Mouse (Mus musculus) midbrain, embryonic 14.5 days (tissue): ENCODE data around the gene Tubg2. TPM values are rescaled to one million over a fixed set of nuclear protein-coding genes. Genes with fewer than 3 reads are reported as not detected.

Source experiments
- ATAC-seq: fragments of 200-750 bp; cut with Nextera tagmentation; 2 replicates; pipeline ENCODE4 v1.8.0; 2017; ENCODE audit warnings: moderate number of reproducible peaks, moderate library complexity; ENCODE audit not compliant: low FRiP score, low TSS enrichment
- DNase-seq: peaks from one replicate; pipeline ENCODE4 v3.0.0-alpha.2; 2015
- H3K27ac ChIP-seq: fragments of 300-500 bp; sonication (generic); replicated peaks from 2 replicates; pipeline ENCODE4 v1.5.1; 2014; ENCODE audit warnings: mild to moderate bottlenecking, low read depth, low read length, moderate library complexity
- H3K27me3 ChIP-seq: fragments of 300-500 bp; sonication (generic); 2 replicates; pipeline ENCODE4 v1.6.1; 2014; ENCODE audit warnings: low read length, control low read depth, mixed read lengths; ENCODE audit not compliant: control insufficient read depth, insufficient read depth
- H3K36me3 ChIP-seq: fragments of 300-500 bp; sonication (generic); 2 replicates; pipeline ENCODE4 v1.6.1; 2014; ENCODE audit warnings: low read length, control low read depth; ENCODE audit not compliant: control insufficient read depth, insufficient read depth
- H3K4me1 ChIP-seq: fragments of 300-500 bp; sonication (generic); 2 replicates; pipeline ENCODE4 v1.6.1; 2014; ENCODE audit warnings: mild to moderate bottlenecking, antibody characterized with exemption, low read length, control low read depth; ENCODE audit not compliant: control insufficient read depth, insufficient read depth
- H3K4me2 ChIP-seq: fragments of 300-500 bp; sonication (generic); 2 replicates; pipeline ENCODE4 v1.6.1; 2014; ENCODE audit warnings: mild to moderate bottlenecking, low read length, moderate library complexity
- H3K4me3 ChIP-seq: fragments of 300-500 bp; sonication (generic); replicated peaks from 2 replicates; pipeline ENCODE4 v1.5.1; 2014; ENCODE audit warnings: low read depth, low read length
- H3K9ac ChIP-seq: fragments of 300-500 bp; sonication (generic); replicated peaks from 2 replicates; pipeline ENCODE4 v1.6.1; 2014; ENCODE audit warnings: mild to moderate bottlenecking, low read length, moderate library complexity
- H3K9me3 ChIP-seq: fragments of 300-500 bp; sonication (generic); 2 replicates; pipeline ENCODE4 v1.6.1; 2016; ENCODE audit warnings: low read length, control low read depth, mixed read lengths; ENCODE audit not compliant: control insufficient read depth
- WGBS: fragments of 180-500 bp; shearing (Covaris S2); extraction: QIAGEN DNeasy Blood & Tissue Kit; methylation state at CpG from one replicate; pipeline ENCODE4 v1.1.7; 2014; 5-methylcytosine and 5-hydroxymethylcytosine counted together
- polyA plus RNA-seq: library from polyadenylated mRNA; unstranded; fragments of >200 nt; fragmentation: Nextera tagmentation; extraction: Ambion mirVana; gene quantifications from 2 replicates; pipeline ENCODE4 v1.2.1, GENCODE M21; 2014

The Tubg2 gene
- polyA plus RNA-seq, 1 experiment from 2014 or later = 42.2 TPM

GRCm38 (mm10) chr11:101166357-101166756 lies 10.7 kb downstream of the Tubg2 start:
- WGBS = 54% methylated on average over 14 of the region's 14 CpGs
- peaks cover 49% of the 10 kb centered on the region for H3K36me3 ChIP-seq
- ATAC-seq = no peak

GRCm38 (mm10) chr11:101167211-101167962 lies 11.7 kb downstream of the Tubg2 start:
- peaks cover 31% of the 10 kb centered on the region for H3K4me1 ChIP-seq

More at GRCm38 (mm10) chr11:101166357-101166756, 10.7 kb downstream of the Tubg2 start:
- H3K9ac ChIP-seq = no peak overlapping the region
- no peak overlapping the region for H3K4me2 ChIP-seq
- no peak for DNase-seq
- H3K9me3 ChIP-seq = no peaks in the 10 kb centered on the region
- peaks cover 23% of the 10 kb centered on the region for H3K4me1 ChIP-seq
- H3K27ac ChIP-seq = no peak overlapping the region
- no peak overlapping the region for H3K4me3 ChIP-seq
- H3K27me3 ChIP-seq = peaks cover 75% of the 10 kb centered on the region

GRCm38 (mm10) chr11:101167963-101168300 lies 12.2 kb downstream of the Tubg2 start:
- H3K36me3 ChIP-seq = peaks cover 40% of the 10 kb centered on the region

More at GRCm38 (mm10) chr11:101167211-101167962, 11.7 kb downstream of the Tubg2 start:
- Histone ChIP-seq H3K4me2 (no peak overlapping the region), H3K27me3 (peaks cover 74% of the 10 kb centered on the region), H3K9me3 (no peaks in the 10 kb centered on the region), H3K4me3 (no peak overlapping the region), H3K9ac (no peak overlapping the region), H3K36me3 (peaks cover 40% of the 10 kb centered on the region), H3K27ac (no peak overlapping the region)
- ATAC-seq (no peak), DNase-seq (no peak)
- 43% methylated on average over 19 of the region's 19 CpGs for WGBS

GRCm38 (mm10) chr11:101168301-101168980 lies 12.7 kb downstream of the Tubg2 start:
- Histone ChIP-seq H3K9ac (no peak overlapping the region; the same call in 1 of the 2 replicates), H3K27me3 (peaks cover 66% of the 10 kb centered on the region), H3K36me3 (peaks cover 37% of the 10 kb centered on the region), H3K9me3 (no peaks in the 10 kb centered on the region), H3K4me1 (peaks cover 40% of the 10 kb centered on the region), H3K4me2 (peak overlapping the region; percentile 81; the same call in 1 of the 2 replicates), H3K4me3 (0 out of 2 replicates have a peak overlapping the region, but pooled peaks have one; percentile 4), H3K27ac (no peak overlapping the region)
- DNase-seq (no peak), ATAC-seq (no peak)
- WGBS = 61% methylated on average over 18 of the region's 18 CpGs

More at GRCm38 (mm10) chr11:101167963-101168300, 12.2 kb downstream of the Tubg2 start:
- WGBS = 53% methylated on average over 8 of the region's 8 CpGs
- ATAC-seq = no peak
- no peak overlapping the region for H3K4me3 ChIP-seq
- no peak overlapping the region for H3K9ac ChIP-seq
- no peak overlapping the region for H3K4me2 ChIP-seq
- H3K27ac ChIP-seq = no peak overlapping the region
- DNase-seq = no peak
- peaks cover 35% of the 10 kb centered on the region for H3K4me1 ChIP-seq
- no peaks in the 10 kb centered on the region for H3K9me3 ChIP-seq
- H3K27me3 ChIP-seq = peaks cover 69% of the 10 kb centered on the region

GRCm38 (mm10) chr11:101169301-101170107 lies 13.8 kb downstream of the Tubg2 start:
- H3K27me3 ChIP-seq = peaks cover 59% of the 10 kb centered on the region

GRCm38 (mm10) chr11:101170354-101170810 lies 14.7 kb downstream of the Tubg2 start, which contains the start of gene Cntnap1:
Gene Cntnap1 (plus strand): TSS chr11:101170523.
- peak within 1 kb of the TSS; percentile 62 for H3K4me3 ChIP-seq
- H3K9me3 ChIP-seq = no peaks in the 10 kb centered on the region
- peaks cover 48% of the 10 kb centered on the region for H3K4me1 ChIP-seq
- H3K4me2 ChIP-seq = peak within 1 kb of the TSS; percentile 81
- peak within 1 kb of the TSS; percentile 64 for H3K9ac ChIP-seq
- H3K27me3 ChIP-seq = peaks cover 56% of the 10 kb centered on the region
- peaks cover 19% of the 10 kb centered on the region for H3K36me3 ChIP-seq
- DNase-seq = no peak
- ATAC-seq = no peak
- peak within 1 kb of the TSS; percentile 75 for H3K27ac ChIP-seq
- WGBS = under 1% methylated on average over 35 of the region's 35 CpGs

More at GRCm38 (mm10) chr11:101169301-101170107, 13.8 kb downstream of the Tubg2 start:
- Histone ChIP-seq H3K36me3 (peaks cover 28% of the 10 kb centered on the region), H3K4me1 (peaks cover 45% of the 10 kb centered on the region), H3K4me2 (peak overlapping the region; percentile 81), H3K27ac (no peak overlapping the region), H3K9ac (peak overlapping the region; percentile 64; the same call in 1 of the 2 replicates), H3K9me3 (no peaks in the 10 kb centered on the region), H3K4me3 (peak overlapping the region; percentile 62)
- 16% methylated on average over 17 of the region's 17 CpGs for WGBS
- no peak for DNase-seq
- ATAC-seq = no peak

GRCm38 (mm10) chr11:101170811-101171610 lies 15.3 kb downstream of the Tubg2 start, which contains the start of gene Plekhh3:
Gene Plekhh3 (minus strand): TSS chr11:101171351.
- H3K4me2 ChIP-seq = peak within 1 kb of the TSS; percentile 81
- peaks cover 48% of the 10 kb centered on the region for H3K4me1 ChIP-seq
- DNase-seq = peak; percentile 98
- ATAC-seq = peak; percentile 94
- H3K4me3 ChIP-seq = peak within 1 kb of the TSS; percentile 62
- H3K27me3 ChIP-seq = peaks cover 54% of the 10 kb centered on the region
- WGBS = under 1% methylated on average over 41 of the region's 50 CpGs
- peak within 1 kb of the TSS; percentile 75 for H3K27ac ChIP-seq
- no peaks in the 10 kb centered on the region for H3K9me3 ChIP-seq
- H3K36me3 ChIP-seq = peaks cover 15% of the 10 kb centered on the region; the same call in 1 of the 2 replicates
- peak within 1 kb of the TSS; percentile 64 for H3K9ac ChIP-seq
